In genomic region chr12:49382565-49383520, GRCm38 (mm10) we compare ENCODE assay signal across 8 mouse cellular contexts. TPM values are rescaled to one million over a fixed set of nuclear protein-coding genes. Genes with fewer than 3 reads are reported as not detected.
DNase-seq lines count a peak whose midpoint lies in the region; ATAC-seq and TF ChIP-seq lines count a peak whose summit lies in the region.

Foxg1 (plus strand) TSS chr12:49382660.

- no peaks in the 10 kb centered on the region for H3K9me3 ChIP-seq in embryonic facial prominence, embryonic 10.5 days
- H3K9me3 ChIP-seq in intestine, embryonic 15.5 days, result no peaks in the 10 kb centered on the region
- no peaks in the 10 kb centered on the region for H3K9me3 ChIP-seq in liver, postnatal 0 days (ENCODE audit: low read length)

- peak within 1 kb of the TSS; percentile 60 for H3K4me3 ChIP-seq in embryonic facial prominence, embryonic 10.5 days
- H3K4me3 ChIP-seq in intestine, embryonic 15.5 days (replicated peaks), result peak within 1 kb of the TSS; percentile 29
- peak within 1 kb of the TSS; percentile 27 for H3K4me3 ChIP-seq in liver, postnatal 0 days (ENCODE audit: low read depth, low read length)

- H3K4me1 ChIP-seq in embryonic facial prominence, embryonic 10.5 days, result peaks cover 14% of the 10 kb centered on the region
- H3K4me1 ChIP-seq in intestine, embryonic 15.5 days (replicated peaks), result peaks cover 9% of the 10 kb centered on the region
- H3K4me1 ChIP-seq in liver, postnatal 0 days (ENCODE audit: insufficient read depth), result peaks cover 6% of the 10 kb centered on the region; the same call in 1 of the 2 replicates

- 1% methylated on average over 61 of the region's 61 CpGs for WGBS in embryonic facial prominence, embryonic 10.5 days
- 1% methylated on average over 60 of the region's 61 CpGs for WGBS in intestine, embryonic 15.5 days
- WGBS in liver, postnatal 0 days (ENCODE audit: insufficient replicate concordance), result 3% methylated on average over 56 of the region's 61 CpGs

- peak; percentile 50 for ATAC-seq in intestine, embryonic 15.5 days
- no peak for ATAC-seq in liver, postnatal 0 days

- DNase-seq in kidney, postnatal 10 days, result peak; percentile 12
- no peak for DNase-seq in kidney, adult 11 months
- peak; percentile 65 for DNase-seq in embryonic facial prominence, embryonic 10.5 days (ENCODE audit: low spot score)
- no peak for DNase-seq in liver, postnatal 0 days
- no peak for DNase-seq in urinary bladder, postnatal 36 days (ENCODE audit: low spot score in 2 of 2)
- no peak for DNase-seq in adrenal gland, adult (ENCODE audit: inconsistent age in 2 of 2, low spot score in 1 of 2)
- no peak for DNase-seq in ovary, postnatal 36 days (ENCODE audit: low spot score)

- no peak for TF ChIP-seq CTCF in liver, postnatal 0 days (IDR thresholded peaks at IDR 0.05; ENCODE audit: low read depth)

- H3K27ac ChIP-seq in embryonic facial prominence, embryonic 10.5 days (replicated peaks), result peak within 1 kb of the TSS; percentile 76
- no peak within 1 kb of the TSS for H3K27ac ChIP-seq in intestine, embryonic 15.5 days
- H3K27ac ChIP-seq in liver, postnatal 0 days (ENCODE audit: low read depth), result no peak within 1 kb of the TSS

- no peaks in the 10 kb centered on the region for H3K36me3 ChIP-seq in embryonic facial prominence, embryonic 10.5 days (replicated peaks)
- no peaks in the 10 kb centered on the region for H3K36me3 ChIP-seq in intestine, embryonic 15.5 days
- H3K36me3 ChIP-seq in liver, postnatal 0 days (replicated peaks; ENCODE audit: insufficient read depth, low read length), result no peaks in the 10 kb centered on the region

- H3K27me3 ChIP-seq in embryonic facial prominence, embryonic 10.5 days (replicated peaks; ENCODE audit: low read depth, poor library complexity, severe bottlenecking), result peaks cover 99% of the 10 kb centered on the region
- H3K27me3 ChIP-seq in intestine, embryonic 15.5 days (replicated peaks), result peaks cover 78% of the 10 kb centered on the region
- peaks cover 85% of the 10 kb centered on the region for H3K27me3 ChIP-seq in liver, postnatal 0 days (ENCODE audit: insufficient read depth, low read length)

- no peak within 1 kb of the TSS for H3K9ac ChIP-seq in intestine, embryonic 15.5 days
- H3K9ac ChIP-seq in liver, postnatal 0 days (replicated peaks), result no peak within 1 kb of the TSS

- H3K4me2 ChIP-seq in intestine, embryonic 15.5 days (replicated peaks), result peak within 1 kb of the TSS; percentile 61
- peak within 1 kb of the TSS; percentile 49 for H3K4me2 ChIP-seq in liver, postnatal 0 days (ENCODE audit: low read depth, low read length)

- TF ChIP-seq EP300 in liver, postnatal 0 days (IDR thresholded peaks at IDR 0.05; ENCODE audit: low read depth), result no peak

RNA-seq across cellular contexts. Expression of gene Foxg1, which starts in this region (rescaled TPM):
- polyA plus RNA-seq in embryonic facial prominence, embryonic 10.5 days (2016; fragmentation: Nextera tagmentation; extraction: Ambion mirVana), result 3.2 and 4.7 TPM in 2 replicates
- polyA plus RNA-seq in intestine, embryonic 15.5 days (2015; fragmentation: Nextera tagmentation; extraction: Ambion mirVana), result 0.05 TPM in 1 of 2 replicates, not detected in the other
- polyA plus RNA-seq in liver, postnatal 0 days (2015; fragmentation: Nextera tagmentation; extraction: Ambion mirVana), result not detected in 2 replicates

Comparison
In these comparisons a context has a peak if more than half of its experiments do, and no peak if none do; other contexts are left out.
1. DNase-seq: peak in kidney, postnatal 10 days (single experiment) and embryonic facial prominence, embryonic 10.5 days (single experiment); none in kidney, adult 11 months (single experiment), liver, postnatal 0 days (single experiment), urinary bladder, postnatal 36 days (0 of 2), adrenal gland, adult (0 of 2) and ovary, postnatal 36 days (single experiment).
2. Peak in ATAC-seq, H3K4me3 ChIP-seq and H3K4me2 ChIP-seq in intestine, embryonic 15.5 days; RNA of the gene not detected or under 1 TPM.
3. Peak in every context shown above with its lines, with median percentiles within 50 percentile points of each other: H3K4me3 ChIP-seq.